Mouse (Mus musculus) 3134 (cell line): ENCODE results near the gene Cfap126.

Experiments used
- DNase-seq: peaks from one replicate; pipeline ENCODE4 v3.0.0-alpha.2; 2011; ENCODE audit warnings: low spot score; ENCODE audit not compliant: insufficient read length; ENCODE audit errors: extremely low read depth

Gene Cfap126

DNA sequence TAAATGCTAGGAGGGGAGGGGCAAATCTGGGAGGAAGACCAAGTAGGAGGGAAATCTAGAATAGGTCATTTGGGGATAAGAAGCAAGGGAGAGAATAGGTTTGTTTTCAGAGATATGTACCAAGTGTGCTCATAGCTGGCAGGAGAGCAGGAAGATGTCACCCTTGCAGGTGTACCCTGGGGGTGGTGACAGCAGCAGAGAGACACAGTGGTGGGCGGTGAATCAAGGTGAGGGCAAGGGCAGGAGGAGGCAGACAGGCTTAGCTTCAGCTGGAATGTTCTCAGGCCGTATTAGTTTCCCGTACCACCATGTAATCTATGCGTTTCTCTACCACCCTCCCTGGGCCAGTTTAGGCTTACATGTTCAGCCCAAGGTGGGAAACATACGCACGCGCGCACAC is 59.1 kb downstream of the Cfap126 start:
- DNase-seq: no peak
